Mouse (Mus musculus) intestine, embryonic 16.5 days (tissue): ENCODE results near the gene Slc48a1. TPM values are rescaled to one million over a fixed set of nuclear protein-coding genes. Genes with fewer than 3 reads are reported as not detected.

Source experiments
- ATAC-seq: fragments of 200-750 bp; cut with Nextera tagmentation; 2 replicates; pipeline ENCODE4 v1.8.0; 2017; ENCODE audit warnings: moderate TSS enrichment, moderate library complexity
- H3K27ac ChIP-seq: fragments of 300-500 bp; sonication (generic); 2 replicates; pipeline ENCODE4 v1.5.1; 2014; ENCODE audit warnings: mild to moderate bottlenecking, low read length
- H3K27me3 ChIP-seq: fragments of 300-500 bp; sonication (generic); replicated peaks from 2 replicates; pipeline ENCODE4 v1.6.1; 2014; ENCODE audit warnings: low read length, control low read depth, mixed read lengths; ENCODE audit not compliant: control insufficient read depth, insufficient read depth
- H3K36me3 ChIP-seq: fragments of 300-500 bp; sonication (generic); 2 replicates; pipeline ENCODE4 v1.6.1; 2014; ENCODE audit warnings: low read length, control low read depth; ENCODE audit not compliant: control insufficient read depth, insufficient read depth
- H3K4me1 ChIP-seq: fragments of 300-500 bp; sonication (generic); 2 replicates; pipeline ENCODE4 v1.6.1; 2014; ENCODE audit warnings: low read length, control low read depth, mixed read lengths; ENCODE audit not compliant: control insufficient read depth, insufficient read depth
- H3K4me2 ChIP-seq: fragments of 300-500 bp; sonication (generic); 2 replicates; pipeline ENCODE4 v1.6.1; 2014; ENCODE audit warnings: low read depth, low read length, control low read depth
- H3K4me3 ChIP-seq: fragments of 300-500 bp; sonication (generic); 2 replicates; pipeline ENCODE4 v1.5.1; 2014; ENCODE audit warnings: mild to moderate bottlenecking, low read length
- H3K9ac ChIP-seq: fragments of 300-500 bp; sonication (generic); 2 replicates; pipeline ENCODE4 v1.6.1; 2014; ENCODE audit warnings: low read depth, low read length
- H3K9me3 ChIP-seq: fragments of 300-500 bp; sonication (generic); 2 replicates; pipeline ENCODE4 v1.6.1; 2016; ENCODE audit warnings: low read length, control low read depth; ENCODE audit not compliant: control insufficient read depth
- WGBS: fragments of 180-500 bp; shearing (Covaris S2); extraction: QIAGEN DNeasy Blood & Tissue Kit; methylation state at CpG from one replicate; pipeline ENCODE4 v1.1.7; 2014; 5-methylcytosine and 5-hydroxymethylcytosine counted together
- polyA plus RNA-seq: library from polyadenylated mRNA; unstranded; fragments of >200 nt; fragmentation: Nextera tagmentation; extraction: Ambion mirVana; gene quantifications from 2 replicates; pipeline ENCODE4 v1.2.1, GENCODE M21; 2015

Slc48a1 gene
- polyA plus RNA-seq, result 25.4 and 26.9 TPM in 2 replicates

- Histone ChIP-seq H3K27ac (no peak within 1 kb of the TSS), H3K4me3 (no peak within 1 kb of the TSS), H3K27me3 (no peaks in the 10 kb centered on the region), H3K9me3 (no peaks in the 10 kb centered on the region), H3K4me2 (no peak within 1 kb of the TSS), H3K36me3 (no peaks in the 10 kb centered on the region), H3K4me1 (peaks cover 13% of the 10 kb centered on the region), H3K9ac (no peak within 1 kb of the TSS)
- WGBS, result 69% methylated on average over 8 of the region's 8 CpGs
- ATAC-seq, result no peak
Measured at GRCm38 (mm10) chr15:97778311-97779098, at the start of gene Slc48a1. Slc48a1 (plus strand) TSS chr15:97778520.

GRCm38 (mm10) chr15:97728804-97729203 lies 49.5 kb upstream of the Slc48a1 start:
- no peak for ATAC-seq
- H3K9ac ChIP-seq, result no peak overlapping the region
- 67% methylated on average over 7 of the region's 7 CpGs for WGBS
- H3K4me3 ChIP-seq, result no peak overlapping the region
- no peaks in the 10 kb centered on the region for H3K27me3 ChIP-seq
- no peaks in the 10 kb centered on the region for H3K9me3 ChIP-seq
- no peaks in the 10 kb centered on the region for H3K36me3 ChIP-seq
- no peak overlapping the region for H3K27ac ChIP-seq
- no peaks in the 10 kb centered on the region for H3K4me1 ChIP-seq
- no peak overlapping the region for H3K4me2 ChIP-seq

GRCm38 (mm10) chr15:97730365-97730764 lies 48.0 kb upstream of the Slc48a1 start:
- Histone ChIP-seq H3K4me3 (no peak overlapping the region), H3K27ac (no peak overlapping the region), H3K27me3 (no peaks in the 10 kb centered on the region), H3K9me3 (no peaks in the 10 kb centered on the region), H3K4me2 (no peak overlapping the region), H3K4me1 (no peaks in the 10 kb centered on the region), H3K9ac (no peak overlapping the region), H3K36me3 (no peaks in the 10 kb centered on the region)
- WGBS, result 42% methylated on average over 6 of the region's 6 CpGs
- ATAC-seq, result no peak

GRCm38 (mm10) chr15:97731111-97731510 lies 47.2 kb upstream of the Slc48a1 start, which contains the start of gene Endou:
Endou (minus strand) TSS chr15:97731339.
- WGBS, result 84% methylated on average over 8 of the region's 8 CpGs
- ATAC-seq, result no peak
- Histone ChIP-seq H3K4me2 (no peak within 1 kb of the TSS), H3K9ac (no peak within 1 kb of the TSS), H3K9me3 (no peaks in the 10 kb centered on the region), H3K4me3 (no peak within 1 kb of the TSS), H3K4me1 (no peaks in the 10 kb centered on the region), H3K36me3 (no peaks in the 10 kb centered on the region), H3K27me3 (no peaks in the 10 kb centered on the region), H3K27ac (no peak within 1 kb of the TSS)

- Histone ChIP-seq H3K36me3 (no peaks in the 10 kb centered on the region), H3K27me3 (no peaks in the 10 kb centered on the region), H3K4me1 (no peaks in the 10 kb centered on the region), H3K4me2 (no peak overlapping the region), H3K4me3 (no peak overlapping the region), H3K27ac (no peak overlapping the region), H3K9me3 (no peaks in the 10 kb centered on the region), H3K9ac (no peak overlapping the region)
- no peak for ATAC-seq
- WGBS, result 86% methylated on average over 11 of the region's 11 CpGs
Measured at GRCm38 (mm10) chr15:97731988-97732387, 46.3 kb upstream of the Slc48a1 start.

- no peak overlapping the region for H3K4me3 ChIP-seq
- H3K9me3 ChIP-seq, result peaks cover 4% of the 10 kb centered on the region; the same call in 1 of the 2 replicates
- 82% methylated on average over 7 of the region's 7 CpGs for WGBS
- no peak overlapping the region for H3K27ac ChIP-seq
- H3K36me3 ChIP-seq, result no peaks in the 10 kb centered on the region
- H3K9ac ChIP-seq, result no peak overlapping the region
- no peaks in the 10 kb centered on the region for H3K4me1 ChIP-seq
- no peaks in the 10 kb centered on the region for H3K27me3 ChIP-seq
- no peak for ATAC-seq
- no peak overlapping the region for H3K4me2 ChIP-seq
Measured at GRCm38 (mm10) chr15:97738923-97739322, 39.4 kb upstream of the Slc48a1 start.

- H3K27me3 ChIP-seq, result no peaks in the 10 kb centered on the region
- H3K9me3 ChIP-seq, result peaks cover 4% of the 10 kb centered on the region; the same call in 1 of the 2 replicates
- H3K27ac ChIP-seq, result no peak overlapping the region
- H3K4me2 ChIP-seq, result no peak overlapping the region
- H3K4me3 ChIP-seq, result no peak overlapping the region
- no peak overlapping the region for H3K9ac ChIP-seq
- 73% methylated on average over 9 of the region's 9 CpGs for WGBS
- no peak for ATAC-seq
- no peaks in the 10 kb centered on the region for H3K36me3 ChIP-seq
- 0 out of 2 replicates have a peak, but pooled peaks cover 2% of the 10 kb centered on the region for H3K4me1 ChIP-seq
Measured at GRCm38 (mm10) chr15:97740283-97740732, 38.0 kb upstream of the Slc48a1 start.

- no peaks in the 10 kb centered on the region for H3K27me3 ChIP-seq
- H3K9ac ChIP-seq, result no peak overlapping the region
- no peak overlapping the region for H3K4me2 ChIP-seq
- no peaks in the 10 kb centered on the region for H3K36me3 ChIP-seq
- no peak for ATAC-seq
- no peak overlapping the region for H3K4me3 ChIP-seq
- 80% methylated on average over 12 of the region's 12 CpGs for WGBS
- no peak overlapping the region for H3K27ac ChIP-seq
- H3K9me3 ChIP-seq, result peaks cover 4% of the 10 kb centered on the region; the same call in 1 of the 2 replicates
- H3K4me1 ChIP-seq, result 0 out of 2 replicates have a peak, but pooled peaks cover 4% of the 10 kb centered on the region
Measured at GRCm38 (mm10) chr15:97741662-97742061, 36.7 kb upstream of the Slc48a1 start.

- no peaks in the 10 kb centered on the region for H3K36me3 ChIP-seq
- no peak for ATAC-seq
- peaks cover 4% of the 10 kb centered on the region; the same call in 1 of the 2 replicates for H3K9me3 ChIP-seq
- WGBS, result 62% methylated on average over 7 of the region's 7 CpGs
- no peaks in the 10 kb centered on the region for H3K27me3 ChIP-seq
- H3K4me3 ChIP-seq, result no peak overlapping the region
- H3K4me1 ChIP-seq, result 0 out of 2 replicates have a peak, but pooled peaks cover 4% of the 10 kb centered on the region
- no peak overlapping the region for H3K9ac ChIP-seq
- no peak overlapping the region for H3K27ac ChIP-seq
- H3K4me2 ChIP-seq, result no peak overlapping the region
Measured at GRCm38 (mm10) chr15:97742074-97742473, 36.2 kb upstream of the Slc48a1 start.
